Mouse (Mus musculus): ENCODE measurements around the gene Abhd14b. TPM values are rescaled to one million over a fixed set of nuclear protein-coding genes. Genes with fewer than 3 reads are reported as not detected.

Abhd14b gene
- 10 to 100 TPM in 2 of 4 experiments, 1 to 10 TPM in 2; 6.0 to 11.8 (median 9.6) TPM for total RNA-seq (2022)

GRCm38 (mm10) chr9:106447348-106447747 is at the start of gene Abhd14b, which contains the start of gene Abhd14a:
TSS of gene Abhd14b (plus strand) at chr9:106447459.
TSS of gene Abhd14a (minus strand) at chr9:106447678.
- peak; percentile 95 for DNase-seq (ENCODE audit: low spot score)

GRCm38 (mm10) chr9:106397733-106398132 is 49.5 kb upstream of the Abhd14b start:
- DNase-seq (ENCODE audit: low spot score), result no peak

- no peak for DNase-seq (ENCODE audit: low spot score)
Measured at GRCm38 (mm10) chr9:106398667-106399311, 48.5 kb upstream of the Abhd14b start.

- no peak for DNase-seq (ENCODE audit: low spot score)
Measured at GRCm38 (mm10) chr9:106399808-106400207, 47.5 kb upstream of the Abhd14b start.

GRCm38 (mm10) chr9:106402149-106402548 is 45.1 kb upstream of the Abhd14b start:
- DNase-seq (ENCODE audit: low spot score), result no peak

GRCm38 (mm10) chr9:106402607-106403375 is 44.5 kb upstream of the Abhd14b start:
- no peak for DNase-seq (ENCODE audit: low spot score)

- DNase-seq (ENCODE audit: low spot score), result peak; percentile 70
Measured at GRCm38 (mm10) chr9:106405275-106405674, 42.0 kb upstream of the Abhd14b start.

GRCm38 (mm10) chr9:106406443-106407078 is 40.7 kb upstream of the Abhd14b start:
- DNase-seq (ENCODE audit: low spot score), result peak; percentile 78

- no peak for DNase-seq (ENCODE audit: low spot score)
Measured at GRCm38 (mm10) chr9:106409096-106409495, 38.2 kb upstream of the Abhd14b start.

GRCm38 (mm10) chr9:106410086-106410650 is 37.1 kb upstream of the Abhd14b start:
- no peak for DNase-seq (ENCODE audit: low spot score)

GRCm38 (mm10) chr9:106411091-106411594 is 36.1 kb upstream of the Abhd14b start:
- no peak for DNase-seq (ENCODE audit: low spot score)

GRCm38 (mm10) chr9:106411729-106412128 is 35.5 kb upstream of the Abhd14b start:
- no peak for DNase-seq (ENCODE audit: low spot score)

GRCm38 (mm10) chr9:106412210-106412609 is 35.0 kb upstream of the Abhd14b start:
- DNase-seq (ENCODE audit: low spot score), result no peak

GRCm38 (mm10) chr9:106413606-106414005 is 33.7 kb upstream of the Abhd14b start:
- DNase-seq (ENCODE audit: low spot score), result no peak

GRCm38 (mm10) chr9:106416826-106417225 is 30.4 kb upstream of the Abhd14b start:
- DNase-seq (ENCODE audit: low spot score), result no peak

- DNase-seq (ENCODE audit: low spot score), result peak; percentile 80
Measured at GRCm38 (mm10) chr9:106417841-106418625, 29.2 kb upstream of the Abhd14b start.

- DNase-seq (ENCODE audit: low spot score), result no peak
Measured at GRCm38 (mm10) chr9:106420608-106421007, 26.7 kb upstream of the Abhd14b start.

- no peak for DNase-seq (ENCODE audit: low spot score)
Measured at GRCm38 (mm10) chr9:106421033-106421864, 26.0 kb upstream of the Abhd14b start.

GRCm38 (mm10) chr9:106421865-106422160 is 25.4 kb upstream of the Abhd14b start:
- DNase-seq (ENCODE audit: low spot score), result peak; percentile 92

- no peak for DNase-seq (ENCODE audit: low spot score)
Measured at GRCm38 (mm10) chr9:106428719-106429220, 18.5 kb upstream of the Abhd14b start.
